Mouse (Mus musculus) limb, embryonic 12.5 days (tissue): ENCODE results near the gene Brms1. TPM values are rescaled to one million over a fixed set of nuclear protein-coding genes. Genes with fewer than 3 reads are reported as not detected.
A peak's percentile ranks its signal among the peaks of the same experiment; 100 is the strongest.

ENCODE experiments used
- ATAC-seq: fragments of 200-750 bp; cut with Nextera tagmentation; 2 replicates; pipeline ENCODE4 v1.8.0; 2017; ENCODE audit warnings: low read depth, moderate TSS enrichment; ENCODE audit not compliant: insufficient number of reproducible peaks, insufficient read depth, low FRiP score, low TSS enrichment
- H3K27ac ChIP-seq: fragments of 300-500 bp; sonication (generic); 2 replicates; pipeline ENCODE4 v1.5.1; 2016; ENCODE audit warnings: mild to moderate bottlenecking, moderate library complexity
- H3K27me3 ChIP-seq: fragments of 300-500 bp; sonication (generic); 2 replicates; pipeline ENCODE4 v1.6.1; 2016; ENCODE audit warnings: mild to moderate bottlenecking, moderate library complexity
- H3K36me3 ChIP-seq: fragments of 300-500 bp; sonication (generic); 2 replicates; pipeline ENCODE4 v1.6.1; 2016; ENCODE audit warnings: mild to moderate bottlenecking, moderate library complexity
- H3K4me1 ChIP-seq: fragments of 300-500 bp; sonication (generic); replicated peaks from 2 replicates; pipeline ENCODE4 v1.6.1; 2016
- H3K4me2 ChIP-seq: fragments of 300-500 bp; sonication (generic); 2 replicates; pipeline ENCODE4 v1.6.1; 2016; ENCODE audit warnings: mild to moderate bottlenecking, moderate library complexity
- H3K4me3 ChIP-seq: fragments of 300-500 bp; sonication (generic); replicated peaks from 2 replicates; pipeline ENCODE4 v1.5.1; 2016; ENCODE audit warnings: mild to moderate bottlenecking
- H3K9ac ChIP-seq: fragments of 300-500 bp; sonication (generic); replicated peaks from 2 replicates; pipeline ENCODE4 v1.6.1; 2016; ENCODE audit warnings: mild to moderate bottlenecking, moderate library complexity
- H3K9me3 ChIP-seq: fragments of 300-500 bp; sonication (generic); 2 replicates; pipeline ENCODE4 v1.6.1; 2016; ENCODE audit warnings: mild to moderate bottlenecking, moderate library complexity
- WGBS: fragments of 180-500 bp; shearing (Covaris S2); methylation state at CpG from one replicate; pipeline ENCODE4 v1.1.7; 2016; 5-methylcytosine and 5-hydroxymethylcytosine counted together
- polyA plus RNA-seq: library from polyadenylated mRNA; unstranded; fragments of >200 nt; fragmentation: Nextera tagmentation; extraction: Ambion mirVana; gene quantifications from 2 replicates; pipeline ENCODE4 v1.2.1, GENCODE M21; 2016

The Brms1 gene
- polyA plus RNA-seq, 1 experiment from 2014 or later, result 48.3 TPM

DNA sequence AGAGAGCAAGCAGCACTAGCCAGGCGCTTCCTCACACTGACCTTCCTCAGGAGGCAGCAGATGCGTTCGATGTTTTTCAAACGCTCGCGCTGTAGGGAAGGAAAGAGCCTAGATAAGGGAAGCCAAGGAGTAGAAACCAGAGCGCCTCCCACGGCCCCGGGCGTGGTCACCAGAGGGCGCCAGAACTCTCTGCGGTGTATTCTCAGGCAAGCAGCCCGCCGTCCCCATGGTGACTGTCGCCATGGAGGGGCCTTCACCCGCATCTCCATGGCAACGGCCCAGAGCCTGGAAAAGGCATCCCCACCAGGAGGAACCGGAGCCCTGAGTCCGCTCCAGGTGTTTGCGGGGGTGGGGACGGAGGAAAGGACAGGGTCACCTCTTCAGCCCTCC, 53.1 kb downstream of the Brms1 start:
- ATAC-seq, result peak; percentile 29; the same call in 1 of the 2 replicates
- peak overlapping the region; percentile 24; the same call in 1 of the 2 replicates for H3K27ac ChIP-seq
- under 1% methylated on average over 21 of the region's 21 CpGs for WGBS
- H3K9me3 ChIP-seq, result no peaks in the 10 kb centered on the region
- peaks cover 57% of the 10 kb centered on the region for H3K4me1 ChIP-seq
- H3K4me3 ChIP-seq, result peak overlapping the region; percentile 15; the same call in 1 of the 2 replicates
- no peaks in the 10 kb centered on the region for H3K27me3 ChIP-seq
- H3K4me2 ChIP-seq, result peak overlapping the region; percentile 47
- H3K9ac ChIP-seq, result peak overlapping the region; percentile 18; the same call in 1 of the 2 replicates
- peaks cover 45% of the 10 kb centered on the region for H3K36me3 ChIP-seq

- Histone ChIP-seq H3K27ac (peak overlapping the region; percentile 24; the same call in 1 of the 2 replicates), H3K27me3 (no peaks in the 10 kb centered on the region), H3K4me3 (peak overlapping the region; percentile 15; the same call in 1 of the 2 replicates), H3K9ac (no peak overlapping the region; the same call in 1 of the 2 replicates), H3K9me3 (no peaks in the 10 kb centered on the region), H3K4me1 (peaks cover 62% of the 10 kb centered on the region), H3K4me2 (peak overlapping the region; percentile 47), H3K36me3 (peaks cover 46% of the 10 kb centered on the region)
- 41% methylated on average over 11 of the region's 11 CpGs for WGBS
- ATAC-seq, result no peak
Measured at GRCm38 (mm10) chr19:5094746-5095417, 53.7 kb downstream of the Brms1 start.

GRCm38 (mm10) chr19:5095887-5096474, 54.8 kb downstream of the Brms1 start:
- H3K4me3 ChIP-seq, result peak overlapping the region; percentile 9; the same call in 1 of the 2 replicates
- H3K9ac ChIP-seq, result no peak overlapping the region; the same call in 1 of the 2 replicates
- ATAC-seq, result no peak
- peaks cover 49% of the 10 kb centered on the region for H3K36me3 ChIP-seq
- H3K4me2 ChIP-seq, result peak overlapping the region; percentile 98
- no peaks in the 10 kb centered on the region for H3K27me3 ChIP-seq
- H3K9me3 ChIP-seq, result no peaks in the 10 kb centered on the region
- H3K27ac ChIP-seq, result 0 out of 2 replicates have a peak overlapping the region, but pooled peaks have one; percentile 29
- 9% methylated on average over 9 of the region's 9 CpGs for WGBS
- peaks cover 64% of the 10 kb centered on the region for H3K4me1 ChIP-seq

DNA sequence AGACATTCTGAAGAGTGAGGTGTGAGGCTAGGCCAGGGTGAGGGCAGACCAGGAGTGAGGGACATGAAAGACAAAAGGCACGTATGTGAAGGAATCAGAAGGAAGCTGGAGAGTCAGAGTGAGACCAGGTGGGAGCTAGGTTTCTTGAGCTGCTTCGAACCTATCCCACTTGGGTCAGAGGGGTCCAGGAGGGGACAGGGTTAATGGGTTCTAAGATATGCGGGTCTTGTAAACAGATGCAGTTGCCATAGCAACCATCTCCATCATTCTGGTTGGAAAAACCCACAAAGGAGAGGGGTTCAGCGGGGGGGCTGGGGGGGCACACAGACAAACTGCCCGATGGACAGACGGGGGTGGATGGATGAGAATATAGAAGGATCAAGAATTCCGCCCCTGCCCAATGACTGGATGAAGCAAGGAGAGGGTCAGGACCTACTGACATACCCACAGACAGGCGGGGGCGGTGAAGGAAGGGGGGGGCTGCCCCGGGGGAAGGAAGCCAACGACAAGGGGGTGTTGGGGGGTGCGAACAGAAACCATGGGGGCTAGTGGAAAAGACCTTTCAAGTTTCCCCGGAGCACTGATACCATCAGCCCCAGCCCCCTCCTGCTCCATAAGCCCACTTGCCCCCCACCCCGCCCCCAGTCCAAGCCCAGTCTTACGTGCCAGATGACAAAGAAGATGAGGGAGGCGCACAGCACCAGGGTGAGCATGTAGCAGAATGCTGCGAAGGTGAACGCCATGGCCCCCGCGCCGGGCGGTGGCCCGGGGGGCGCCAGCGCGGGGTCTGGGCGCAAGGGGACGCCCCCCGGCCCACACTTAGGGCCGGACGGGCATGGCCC, 56.6 kb downstream of the Brms1 start:
- Histone ChIP-seq H3K4me3 (peak overlapping the region; percentile 80), H3K4me2 (peak overlapping the region; percentile 98), H3K4me1 (peaks cover 64% of the 10 kb centered on the region), H3K27me3 (no peaks in the 10 kb centered on the region), H3K9me3 (no peaks in the 10 kb centered on the region), H3K27ac (peak overlapping the region; percentile 72; the same call in 1 of the 2 replicates), H3K36me3 (peaks cover 49% of the 10 kb centered on the region), H3K9ac (peak overlapping the region; percentile 91)
- 0 out of 2 replicates have a peak, but pooled peaks have one; percentile 10 for ATAC-seq
- WGBS, result 4% methylated on average over 31 of the region's 31 CpGs

- H3K27ac ChIP-seq, result peak within 1 kb of the TSS; percentile 72
- H3K36me3 ChIP-seq, result peaks cover 49% of the 10 kb centered on the region
- peak within 1 kb of the TSS; percentile 91 for H3K9ac ChIP-seq
- H3K9me3 ChIP-seq, result no peaks in the 10 kb centered on the region
- peak within 1 kb of the TSS; percentile 80 for H3K4me3 ChIP-seq
- peak within 1 kb of the TSS; percentile 98 for H3K4me2 ChIP-seq
- no peaks in the 10 kb centered on the region for H3K27me3 ChIP-seq
- 3% methylated on average over 48 of the region's 48 CpGs for WGBS
- peak; percentile 57 for ATAC-seq
- peaks cover 64% of the 10 kb centered on the region for H3K4me1 ChIP-seq
Measured at GRCm38 (mm10) chr19:5098363-5099143, 57.4 kb downstream of the Brms1 start, which contains the start of gene Cnih2. Cnih2 (minus strand) TSS chr19:5098521.

Other genes starting within 250 kb of the Brms1 start
- gene Rbm4, start 247.5 kb upstream of the Brms1 start, polyA plus RNA-seq, result 80.1 and 90.2 TPM in 2 replicates
- gene Gm21992, start 229.7 kb upstream of the Brms1 start, polyA plus RNA-seq, result 36.3 and 57.2 TPM in 2 replicates
- gene Rbm14, start 229.7 kb upstream of the Brms1 start, polyA plus RNA-seq, result 113 and 114 TPM in 2 replicates
- gene Ccs, start 202.0 kb upstream of the Brms1 start, polyA plus RNA-seq, result 56.4 and 60.4 TPM in 2 replicates
- gene Ccdc87, start 202.0 kb upstream of the Brms1 start, polyA plus RNA-seq, result 0.06 and 0.09 TPM in 2 replicates
- 31.6 and 36.0 TPM in 2 replicates for gene Ctsf, start 186.2 kb upstream of the Brms1 start, polyA plus RNA-seq
- 9.0 and 9.1 TPM in 2 replicates for gene Actn3, start 163.4 kb upstream of the Brms1 start, polyA plus RNA-seq
- 9.5 and 10.7 TPM in 2 replicates for gene Zdhhc24, start 162.7 kb upstream of the Brms1 start, polyA plus RNA-seq
- 5.1 and 6.5 TPM in 2 replicates for gene Bbs1, start 134.7 kb upstream of the Brms1 start, polyA plus RNA-seq
- 148 and 152 TPM in 2 replicates for gene Dpp3, start 113.1 kb upstream of the Brms1 start, polyA plus RNA-seq
- gene Peli3, start 98.2 kb upstream of the Brms1 start, polyA plus RNA-seq, result 3.4 and 4.5 TPM in 2 replicates
- 153 and 154 TPM in 2 replicates for gene Mrpl11, start 79.2 kb upstream of the Brms1 start, polyA plus RNA-seq
- not detected in 2 replicates for gene Npas4, start 51.0 kb upstream of the Brms1 start, polyA plus RNA-seq
- 4.9 and 5.7 TPM in 2 replicates for gene Slc29a2, start 17.5 kb upstream of the Brms1 start, polyA plus RNA-seq
- 42.3 and 44.8 TPM in 2 replicates for gene B4gat1, start 2.5 kb upstream of the Brms1 start, polyA plus RNA-seq
- gene AC124502.3, start 2.5 kb upstream of the Brms1 start, polyA plus RNA-seq, result 2.4 and 4.1 TPM in 2 replicates
- gene Rin1, start 9.1 kb downstream of the Brms1 start, polyA plus RNA-seq, result 2.4 and 2.5 TPM in 2 replicates
- 30.6 and 38.1 TPM in 2 replicates for gene Cd248, start 26.7 kb downstream of the Brms1 start, polyA plus RNA-seq
- 2.3 and 2.8 TPM in 2 replicates for gene Tmem151a, start 44.2 kb downstream of the Brms1 start, polyA plus RNA-seq
- gene Yif1a, start 47.2 kb downstream of the Brms1 start, polyA plus RNA-seq, result 60.7 and 69.4 TPM in 2 replicates
- 43.0 and 46.3 TPM in 2 replicates for gene Cnih2, start 57.2 kb downstream of the Brms1 start, polyA plus RNA-seq
- gene Rab1b, start 65.7 kb downstream of the Brms1 start, polyA plus RNA-seq, result 237 and 239 TPM in 2 replicates
- gene Klc2, start 77.2 kb downstream of the Brms1 start, polyA plus RNA-seq, result 28.1 and 32.1 TPM in 2 replicates
- gene Pacs1, start 231.8 kb downstream of the Brms1 start, polyA plus RNA-seq, result 25.9 and 32.2 TPM in 2 replicates